Mouse (Mus musculus): ENCODE measurements around the gene Hoxb3. TPM values are rescaled to one million over a fixed set of nuclear protein-coding genes. Genes with fewer than 3 reads are reported as not detected.

The Hoxb3 gene
- polyA plus RNA-seq, 1 experiment: 11.0 TPM

GRCm38 (mm10) chr11:96371726-96372125 is 48.6 kb downstream of the Hoxb3 start:
- no peak for DNase-seq
- no peak for TF ChIP-seq CTCF (IDR thresholded peaks at IDR 0.05; ENCODE audit: insufficient read depth, low read length)
- TF ChIP-seq POLR2A (IDR thresholded peaks at IDR 0.05; ENCODE audit: borderline replicate concordance, extremely low read depth, low read depth, low read length): no peak
- Histone ChIP-seq H3K4me3 (replicated peaks; ENCODE audit: extremely low read depth, low read depth, low read length) (no peak overlapping the region), H3K4me1 (ENCODE audit: control insufficient read depth, insufficient read depth, low read length) (no peaks in the 10 kb centered on the region)
- 67% methylated on average over 3 of the region's 3 CpGs for WGBS

- no peak for DNase-seq
Measured at GRCm38 (mm10) chr11:96372519-96372918, 49.4 kb downstream of the Hoxb3 start.

GRCm38 (mm10) chr11:96374810-96375209 is 51.7 kb downstream of the Hoxb3 start:
- Histone ChIP-seq H3K4me1 (ENCODE audit: control insufficient read depth, insufficient read depth, low read length) (no peaks in the 10 kb centered on the region), H3K4me3 (replicated peaks; ENCODE audit: extremely low read depth, low read depth, low read length) (no peak overlapping the region)
- WGBS: 65% methylated on average over 7 of the region's 7 CpGs
- DNase-seq: no peak
- no peak for TF ChIP-seq CTCF (IDR thresholded peaks at IDR 0.05; ENCODE audit: insufficient read depth, low read length)
- TF ChIP-seq POLR2A (IDR thresholded peaks at IDR 0.05; ENCODE audit: borderline replicate concordance, extremely low read depth, low read depth, low read length): no peak

More at GRCm38 (mm10) chr11:96372519-96372918, 49.4 kb downstream of the Hoxb3 start:
- 34% methylated on average over 3 of the region's 3 CpGs for WGBS
- TF ChIP-seq POLR2A (IDR thresholded peaks at IDR 0.05; ENCODE audit: borderline replicate concordance, extremely low read depth, low read depth, low read length) (no peak), CTCF (IDR thresholded peaks at IDR 0.05; ENCODE audit: insufficient read depth, low read length) (no peak)
- Histone ChIP-seq H3K4me3 (replicated peaks; ENCODE audit: extremely low read depth, low read depth, low read length) (no peak overlapping the region), H3K4me1 (ENCODE audit: control insufficient read depth, insufficient read depth, low read length) (no peaks in the 10 kb centered on the region)

GRCm38 (mm10) chr11:96383381-96383780 is 60.3 kb downstream of the Hoxb3 start:
- no peaks in the 10 kb centered on the region for H3K4me1 ChIP-seq (ENCODE audit: control insufficient read depth, insufficient read depth, low read length)
- DNase-seq: no peak
- WGBS: 72% methylated on average over 5 of the region's 5 CpGs
- TF ChIP-seq POLR2A (IDR thresholded peaks at IDR 0.05; ENCODE audit: borderline replicate concordance, extremely low read depth, low read depth, low read length) (no peak), CTCF (IDR thresholded peaks at IDR 0.05; ENCODE audit: insufficient read depth, low read length) (no peak)
- H3K4me3 ChIP-seq (replicated peaks; ENCODE audit: extremely low read depth, low read depth, low read length): no peak overlapping the region

GRCm38 (mm10) chr11:96387635-96388034 is 64.5 kb downstream of the Hoxb3 start:
- no peak for DNase-seq
- 79% methylated on average over 2 of the region's 2 CpGs for WGBS
- TF ChIP-seq POLR2A (IDR thresholded peaks at IDR 0.05; ENCODE audit: borderline replicate concordance, extremely low read depth, low read depth, low read length): no peak
- Histone ChIP-seq H3K4me1 (ENCODE audit: control insufficient read depth, insufficient read depth, low read length) (no peaks in the 10 kb centered on the region), H3K4me3 (replicated peaks; ENCODE audit: extremely low read depth, low read depth, low read length) (no peak overlapping the region)

- TF ChIP-seq POLR2A (IDR thresholded peaks at IDR 0.05; ENCODE audit: borderline replicate concordance, extremely low read depth, low read depth, low read length) (no peak), CTCF (IDR thresholded peaks at IDR 0.05; ENCODE audit: insufficient read depth, low read length) (no peak)
- peak; percentile 22 for DNase-seq
- WGBS: 34% methylated on average over 15 of the region's 15 CpGs
- H3K4me3 ChIP-seq (replicated peaks; ENCODE audit: extremely low read depth, low read depth, low read length): no peak overlapping the region
- peaks cover 2% of the 10 kb centered on the region for H3K4me1 ChIP-seq (ENCODE audit: control insufficient read depth, insufficient read depth, low read length)
Measured at GRCm38 (mm10) chr11:96396772-96397626, 73.9 kb downstream of the Hoxb3 start.

Other genes with a start within 250 kb of the Hoxb3 start
- 235 and 352 TPM in 2 replicates for gene Atp5g1, start 247.7 kb upstream of the Hoxb3 start, polyA plus RNA-seq (2012; rRNA removed)
- gene Calcoco2, start 211.4 kb upstream of the Hoxb3 start, polyA plus RNA-seq (2012; rRNA removed): 0.08 and 0.11 TPM in 2 replicates
- gene Ttll6, start 189.5 kb upstream of the Hoxb3 start, polyA plus RNA-seq (2012; rRNA removed): 3.6 and 4.6 TPM in 2 replicates
- gene Hoxb13, start 129.0 kb upstream of the Hoxb3 start, polyA plus RNA-seq (2012; rRNA removed): 1.4 TPM in 1 of 2 replicates, not detected in the other
- 0.14 TPM in 1 of 2 replicates, not detected in the other for gene Hoxb9, start 51.9 kb upstream of the Hoxb3 start, polyA plus RNA-seq (2012; rRNA removed)
- gene Hoxb8, start 41.4 kb upstream of the Hoxb3 start, polyA plus RNA-seq (2012; rRNA removed): 0.18 and 0.44 TPM in 2 replicates
- 0.52 and 1.1 TPM in 2 replicates for gene Hoxb7, start 36.7 kb upstream of the Hoxb3 start, polyA plus RNA-seq (2012; rRNA removed)
- 8.1 and 8.2 TPM in 2 replicates for gene Hoxb6, start 30.9 kb upstream of the Hoxb3 start, polyA plus RNA-seq (2012; rRNA removed)
- gene Hoxb5, start 20.0 kb upstream of the Hoxb3 start, polyA plus RNA-seq (2012; rRNA removed): 12.1 and 15.6 TPM in 2 replicates
- 9.9 and 12.5 TPM in 2 replicates for gene Hoxb4, start 5.1 kb upstream of the Hoxb3 start, polyA plus RNA-seq (2012; rRNA removed)
- gene Hoxb2, start 27.2 kb downstream of the Hoxb3 start, polyA plus RNA-seq (2012; rRNA removed): 19.7 and 24.7 TPM in 2 replicates
- gene Hoxb1, start 42.4 kb downstream of the Hoxb3 start, polyA plus RNA-seq (2012; rRNA removed): not detected in 2 replicates
- 2.2 and 2.4 TPM in 2 replicates for gene Skap1, start 141.3 kb downstream of the Hoxb3 start, polyA plus RNA-seq (2012; rRNA removed)